Mouse (Mus musculus): ENCODE data around the gene Olfr154.
"Not testable (repeated sequence)": the region's sequence is repeated elsewhere in the genome, so short reads cannot be mapped to it uniquely, and the experiment has no call there.

Gene Olfr154

GRCm38 (mm10) chr2:85664355-85664754 lies at the start of gene Olfr154:
Olfr154 (minus strand) TSS chr2:85664455.
- not testable (repeated sequence) for DNase-seq (ENCODE audit: extremely low read depth, low read depth, low spot score)

GRCm38 (mm10) chr2:85711159-85711558 lies 46.9 kb upstream of the Olfr154 start:
- no peak for DNase-seq (ENCODE audit: extremely low read depth, low read depth, low spot score)

GRCm38 (mm10) chr2:85710680-85711079 lies 46.4 kb upstream of the Olfr154 start:
- not testable (repeated sequence) for DNase-seq (ENCODE audit: extremely low read depth, low read depth, low spot score)

- DNase-seq (ENCODE audit: extremely low read depth, low read depth, low spot score): no peak
These were observed 24.9 kb upstream of the Olfr154 start, which contains the start of gene Olfr1008 for GRCm38 (mm10) chr2:85689131-85689530. Olfr1008 (plus strand) TSS chr2:85689431.

GRCm38 (mm10) chr2:85678667-85679066 lies 14.4 kb upstream of the Olfr154 start, which contains the start of gene Olfr1006:
Olfr1006 (minus strand) TSS chr2:85678767.
- DNase-seq (ENCODE audit: extremely low read depth, low read depth, low spot score): no peak

- no peak for DNase-seq (ENCODE audit: extremely low read depth, low read depth, low spot score)
These were observed 13.7 kb downstream of the Olfr154 start, which contains the start of gene Olfr1002 for GRCm38 (mm10) chr2:85650604-85651003. Olfr1002 (minus strand) TSS chr2:85650704.

Data from fat pad, adult 2 months (tissue).